Mouse (Mus musculus) gastrocnemius, postnatal 10 days (tissue): ENCODE measurements around the gene Spire2. TPM values are rescaled to one million over a fixed set of nuclear protein-coding genes. Genes with fewer than 3 reads are reported as not detected.
"Not testable (repeated sequence)": the region's sequence is repeated elsewhere in the genome, so short reads cannot be mapped to it uniquely, and the experiment has no call there.

Experiments
- DNase-seq: peaks from one replicate; pipeline ENCODE4 v3.0.0; 2021; ENCODE audit warnings: mixed read lengths
- long read RNA-seq, 2 experiments: library from polyadenylated mRNA; stranded (forward); transcript quantifications; one replicate each; pipeline ENCODE4 v2.0.0; 2021
- total RNA-seq, 2 experiments: library from RNA; stranded (reverse); gene quantifications; 2 replicates each; pipeline ENCODE4 v1.2.3; 2021

Spire2 gene
- 1 to 10 TPM in 1 of 2 experiments, under 1 TPM in 1; 0.86 to 1.2 TPM for total RNA-seq
- long read RNA-seq, experiment 1, partial matches to known transcripts, result 0 of 4 reads
- long read RNA-seq, experiment 1, other reads (novel, unspliced or antisense), result 1 of 4 reads
- long read RNA-seq, experiment 2, result 0 reads

- DNase-seq, result peak; percentile 75
Observed at GRCm38 (mm10) chr8:123332262-123333090, at the start of gene Spire2. Gene Spire2 (plus strand): TSS chr8:123332713.

- DNase-seq, result not testable (repeated sequence)
Observed at GRCm38 (mm10) chr8:123282994-123283393, 49.5 kb upstream of the Spire2 start.

DNA sequence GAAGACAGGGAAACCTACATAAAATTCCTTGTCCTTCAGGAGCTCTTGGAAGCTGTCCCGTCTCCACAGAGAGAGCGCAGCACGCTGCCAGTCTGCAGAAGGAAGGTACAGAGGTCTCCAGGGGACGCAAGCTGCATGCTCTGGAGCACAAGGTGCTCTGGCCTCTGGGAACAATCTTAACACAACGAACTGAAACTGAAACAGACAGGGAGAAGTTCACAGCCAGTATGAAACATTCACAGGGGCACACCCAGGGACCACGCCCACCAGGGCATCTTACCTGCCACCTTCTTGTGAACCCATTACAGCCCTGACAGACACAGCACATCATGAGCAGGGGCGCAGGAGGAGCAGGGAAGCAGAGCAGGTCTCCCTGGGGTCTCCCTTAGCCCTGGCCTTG, 48.5 kb upstream of the Spire2 start:
- DNase-seq, result no peak

DNA sequence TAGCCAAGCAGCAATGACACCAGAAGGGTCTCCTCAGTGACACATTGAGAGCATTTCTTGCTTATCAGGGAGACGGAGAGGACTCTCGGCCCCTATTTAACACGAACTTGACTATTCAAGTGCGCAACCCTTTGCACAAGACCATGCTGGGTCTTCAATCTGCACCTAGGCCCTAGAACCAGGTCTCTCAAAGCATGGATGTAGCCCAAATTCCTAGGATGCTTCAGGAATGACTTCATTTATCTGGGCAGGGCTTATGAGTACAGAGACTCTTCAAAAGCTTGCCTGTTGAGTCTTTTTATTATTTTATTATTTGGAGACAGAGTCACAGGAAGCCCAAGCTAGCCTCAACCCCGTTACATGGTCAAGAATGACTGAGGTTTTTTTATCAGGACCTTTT, 48.0 kb upstream of the Spire2 start:
- DNase-seq, result no peak

GRCm38 (mm10) chr8:123287362-123287761, 45.2 kb upstream of the Spire2 start:
- DNase-seq, result no peak

- DNase-seq, result peak; percentile 41
Observed at GRCm38 (mm10) chr8:123290166-123290565, 42.3 kb upstream of the Spire2 start.

DNA sequence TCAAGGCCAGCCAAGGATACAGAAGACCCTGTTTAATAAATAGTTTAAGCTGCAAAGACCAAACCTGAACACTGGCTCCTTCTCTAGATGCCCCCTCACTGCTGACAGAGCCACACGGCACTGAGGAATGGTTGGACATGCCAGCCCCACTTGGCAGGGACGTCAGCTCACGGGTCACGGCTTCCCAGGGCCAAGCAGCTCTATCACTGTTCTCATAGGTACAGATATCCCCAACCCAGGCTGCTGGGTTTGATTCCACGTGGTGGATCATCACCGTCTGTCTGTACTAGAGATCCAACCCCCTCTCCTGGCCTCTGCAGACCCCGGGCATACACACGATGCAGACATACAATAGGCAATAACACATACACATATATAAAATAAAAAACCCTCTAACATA, 41.8 kb upstream of the Spire2 start:
- no peak for DNase-seq

- DNase-seq, result no peak
Observed at GRCm38 (mm10) chr8:123291716-123292115, 40.8 kb upstream of the Spire2 start.

DNA sequence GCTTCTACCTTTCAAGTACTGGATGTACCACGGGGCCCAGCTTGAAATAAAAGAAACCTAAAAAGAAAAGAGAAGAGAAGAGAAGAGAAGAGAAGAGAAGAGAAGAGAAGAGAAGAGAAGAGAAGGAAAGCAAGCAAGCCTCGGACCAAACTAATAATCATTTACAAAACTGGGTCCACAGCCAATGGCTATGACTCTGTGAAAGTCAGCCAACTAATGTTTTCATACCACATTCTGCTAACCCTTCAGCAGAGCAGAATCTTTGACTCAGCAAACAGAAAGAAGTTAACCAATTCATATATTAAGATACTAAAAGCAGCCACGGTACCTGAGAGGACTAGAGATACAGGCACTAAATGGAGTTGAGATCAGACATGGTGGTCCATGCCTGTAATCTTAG, 40.2 kb upstream of the Spire2 start:
- no peak for DNase-seq

GRCm38 (mm10) chr8:123292785-123293184, 39.7 kb upstream of the Spire2 start:
- no peak for DNase-seq

DNA sequence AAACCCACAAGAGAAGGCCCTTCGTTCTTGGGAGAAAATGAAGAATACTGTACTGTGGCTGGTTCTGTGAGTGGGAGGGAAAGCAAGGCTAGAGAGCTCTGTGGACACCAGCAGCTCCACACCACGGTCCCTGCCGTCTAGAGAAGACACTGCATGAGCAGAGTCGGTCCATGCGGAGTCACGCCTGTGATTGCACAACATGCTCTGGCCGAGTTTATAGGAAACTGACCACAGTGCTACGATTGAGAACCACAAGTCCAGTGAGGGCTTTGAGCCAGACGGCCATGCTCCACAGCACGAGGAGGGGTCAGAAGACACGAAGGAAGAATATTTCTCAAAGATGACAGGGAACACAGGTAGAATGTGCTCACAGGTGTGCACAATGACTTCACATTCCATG, 34.2 kb upstream of the Spire2 start:
- no peak for DNase-seq

DNA sequence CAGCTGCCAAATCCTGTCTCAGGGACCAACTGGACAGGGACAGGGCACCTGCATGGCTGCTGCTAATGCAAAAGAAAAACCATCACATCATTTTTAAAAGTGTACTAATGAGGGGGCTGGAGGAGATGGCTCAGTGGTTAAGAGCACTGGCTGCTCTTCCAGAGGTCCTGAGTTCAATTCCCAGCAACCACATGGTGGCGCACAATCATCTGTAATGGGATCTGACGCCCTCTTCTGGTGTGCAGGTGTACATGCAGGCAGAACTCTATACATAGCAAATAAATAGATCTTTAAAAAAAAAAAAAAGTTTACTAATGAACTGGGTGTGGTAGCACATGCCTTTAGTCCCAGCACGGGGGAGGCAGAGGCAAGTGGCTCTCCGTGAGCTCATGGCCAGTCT, 23.8 kb upstream of the Spire2 start:
- DNase-seq, result no peak

GRCm38 (mm10) chr8:123317781-123318466, 14.6 kb upstream of the Spire2 start:
- DNase-seq, result no peak

DNA sequence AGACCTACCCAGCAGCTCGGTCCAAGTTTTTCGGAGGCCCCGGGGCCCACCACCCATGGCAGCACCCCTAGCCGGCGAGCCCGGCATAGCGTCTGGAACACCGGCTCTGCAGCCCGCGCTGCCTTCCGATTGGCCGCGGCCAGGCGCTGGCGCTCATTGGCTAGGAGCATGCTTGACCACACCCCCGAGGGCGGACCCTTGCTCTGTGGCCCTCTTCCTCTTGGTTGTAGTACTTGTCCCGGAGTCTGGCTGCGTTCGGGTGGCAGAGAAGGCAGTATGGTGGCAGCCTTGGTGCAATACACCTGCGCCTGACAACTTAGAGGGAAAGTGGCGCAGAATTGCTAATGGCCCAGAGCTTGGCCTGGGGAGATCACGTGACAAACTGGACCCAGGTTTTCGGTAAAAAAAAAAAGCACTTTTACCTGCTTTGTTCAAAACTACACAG, 14.0 kb upstream of the Spire2 start, which contains the start of gene Fanca:
Fanca (minus strand) TSS at position 110 of the 445 bp plus-strand sequence.
- peak; percentile 90 for DNase-seq

- peak; percentile 29 for DNase-seq
Observed at GRCm38 (mm10) chr8:123319522-123320164, 12.9 kb upstream of the Spire2 start.

GRCm38 (mm10) chr8:123328552-123328951, 4.0 kb upstream of the Spire2 start:
- no peak for DNase-seq

- no peak for DNase-seq
Observed at GRCm38 (mm10) chr8:123329350-123329749, 3.2 kb upstream of the Spire2 start.

DNA sequence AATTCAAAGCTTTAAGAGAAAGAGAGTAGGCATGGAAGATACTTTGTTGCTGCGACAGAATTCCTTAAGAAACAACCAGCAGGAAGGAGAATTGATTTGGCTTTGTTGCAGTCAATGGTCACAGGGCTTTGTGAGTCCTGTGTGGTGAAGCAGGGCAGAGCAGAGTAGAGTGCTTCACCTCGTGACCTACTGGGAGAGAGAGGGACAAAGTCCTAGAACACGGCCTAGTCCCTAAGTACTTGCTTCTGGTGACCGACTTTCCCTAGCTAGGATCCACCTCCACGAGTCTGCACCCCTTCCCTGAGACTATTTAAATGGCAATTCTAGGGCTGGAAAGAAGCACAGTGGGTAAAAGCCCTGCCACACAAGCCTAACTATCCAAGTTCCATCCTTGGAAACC, 2.6 kb upstream of the Spire2 start:
- DNase-seq, result no peak

DNA sequence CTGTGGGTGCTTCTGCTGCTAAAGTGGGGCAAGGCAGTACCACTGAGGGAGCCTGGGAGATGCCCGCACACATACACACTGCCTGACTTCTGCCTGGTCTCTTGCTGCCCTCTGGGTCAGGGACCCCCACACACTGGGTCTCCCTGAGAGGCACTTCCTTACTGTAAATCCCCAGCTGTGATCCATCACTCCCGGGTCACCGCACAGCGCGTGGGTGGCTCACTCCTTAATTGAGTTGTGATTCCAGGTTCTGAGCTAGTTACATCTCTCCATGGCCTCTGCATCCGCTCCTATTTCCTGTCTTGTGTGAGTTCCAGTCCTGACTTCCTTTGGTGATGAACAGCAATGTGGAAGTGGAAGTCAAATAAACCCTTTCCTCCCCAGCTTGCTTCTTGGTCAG, 1.8 kb upstream of the Spire2 start:
- DNase-seq, result no peak

DNA sequence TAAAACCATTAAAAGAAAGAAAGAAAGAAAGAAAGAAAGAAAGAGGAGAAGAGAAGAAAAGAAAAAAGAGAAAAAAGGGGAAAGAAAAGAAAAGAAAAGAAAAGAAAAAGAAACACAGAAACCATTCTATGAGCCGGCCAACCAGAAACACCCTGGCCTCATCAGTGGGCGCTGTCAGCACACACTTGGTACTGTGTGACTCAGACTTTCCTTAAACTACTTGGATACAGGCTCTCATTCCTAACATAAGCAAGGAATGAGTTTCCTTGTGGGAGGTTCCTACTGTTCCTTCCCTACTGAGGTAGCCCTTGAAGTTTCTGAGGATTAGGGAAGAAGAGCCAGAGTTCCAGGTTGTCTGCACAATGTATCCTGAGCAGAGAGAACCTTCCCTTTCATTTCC, 1.2 kb upstream of the Spire2 start:
- no peak for DNase-seq

- DNase-seq, result no peak
Observed at GRCm38 (mm10) chr8:123331810-123332209, 703 bp upstream of the Spire2 start.

- DNase-seq, result no peak
Observed at GRCm38 (mm10) chr8:123333091-123333587, 626 bp downstream of the Spire2 start.

DNA sequence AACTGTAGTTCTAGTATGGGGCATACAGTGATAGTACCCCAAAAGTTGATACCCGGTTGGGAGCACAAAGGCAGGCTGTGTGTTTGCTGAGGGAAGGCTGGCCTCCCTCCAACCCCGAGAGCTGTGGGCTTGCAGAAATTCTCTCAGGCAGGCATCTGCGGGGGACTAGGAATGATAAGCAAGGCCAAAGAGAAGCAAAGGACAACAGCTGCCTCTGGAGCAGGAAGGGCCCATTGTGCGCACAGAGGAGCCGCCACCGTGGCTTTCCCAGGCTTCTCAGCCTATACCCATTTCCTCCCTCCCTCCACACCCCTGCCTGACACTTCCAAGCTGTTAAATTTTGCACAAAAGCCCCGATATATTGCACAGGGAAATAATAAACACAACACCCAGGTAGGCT, 1.4 kb downstream of the Spire2 start:
- DNase-seq, result no peak
